Mouse (Mus musculus): Measurements from ENCODE around the gene Rpl18a. TPM values are rescaled to one million over a fixed set of nuclear protein-coding genes. Genes with fewer than 3 reads are reported as not detected.

Rpl18a gene
- polyA plus RNA-seq, 1 experiment, result 5,695 TPM

DNA sequence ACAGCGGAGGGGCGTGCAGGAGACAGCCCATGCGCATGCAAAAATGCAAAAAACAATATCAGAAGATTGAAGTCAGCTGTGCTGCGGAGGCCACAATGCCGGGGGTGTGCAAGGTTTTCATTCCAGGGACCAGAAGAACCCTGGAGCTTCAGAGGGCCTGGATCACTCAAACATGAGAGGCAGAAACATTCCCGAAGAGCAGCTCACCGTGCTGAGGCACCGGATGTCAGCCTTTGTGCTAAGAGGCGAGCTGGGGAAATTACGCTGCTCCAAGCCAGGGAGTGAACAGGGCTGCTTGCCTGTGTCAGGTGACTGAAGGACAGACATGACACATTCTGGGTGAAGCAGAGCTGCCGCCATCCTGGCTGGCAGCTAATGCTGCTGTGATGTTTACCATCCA lies 16.7 kb downstream of the Rpl18a start:
- no peak overlapping the region for H3K4me3 ChIP-seq
- no peak overlapping the region for H3ac ChIP-seq (ENCODE audit: control insufficient read depth, insufficient read length)
- no peaks in the 10 kb centered on the region for H3K27me3 ChIP-seq (ENCODE audit: control insufficient read depth, insufficient read depth, insufficient read length)
- H3K79me2 ChIP-seq (ENCODE audit: control insufficient read depth, insufficient read depth), result no peaks in the 10 kb centered on the region
- TF ChIP-seq CEBPB (IDR thresholded peaks at IDR 0.05; ENCODE audit: insufficient read depth, poor library complexity, severe bottlenecking), result no peak
- no peak for TF ChIP-seq MAX (IDR thresholded peaks at IDR 0.05; ENCODE audit: low read depth)
- no peak for TF ChIP-seq MYOG (IDR thresholded peaks at IDR 0.05; ENCODE audit: control insufficient read depth in 1 of 3, insufficient read depth in 1 of 3, insufficient read length in 2 of 3, low read depth in 2 of 3)
- no peaks in the 10 kb centered on the region for H3K36me3 ChIP-seq (ENCODE audit: control insufficient read depth, insufficient read depth)
- H3K4me2 ChIP-seq (ENCODE audit: low read depth), result peak overlapping the region; percentile 3

GRCm38 (mm10) chr8:70880126-70880525 lies 17.1 kb downstream of the Rpl18a start:
- no peaks in the 10 kb centered on the region for H3K27me3 ChIP-seq (ENCODE audit: control insufficient read depth, insufficient read depth, insufficient read length)
- H3K36me3 ChIP-seq (ENCODE audit: control insufficient read depth, insufficient read depth), result no peaks in the 10 kb centered on the region
- no peak overlapping the region for H3K4me3 ChIP-seq
- TF ChIP-seq MYOG (IDR thresholded peaks at IDR 0.05; ENCODE audit: control insufficient read depth in 1 of 3, insufficient read depth in 1 of 3, insufficient read length in 2 of 3, low read depth in 2 of 3) (peak in 2 of 3 experiments; percentile 14 to 68), MAX (IDR thresholded peaks at IDR 0.05; ENCODE audit: low read depth) (no peak), E2F4 (IDR thresholded peaks at IDR 0.05; ENCODE audit: insufficient read depth) (no peak), MYOD1 (IDR thresholded peaks at IDR 0.05; ENCODE audit: control insufficient read depth in 1 of 3, insufficient read length in 2 of 3, low read depth in 2 of 3) (peak in 1 of 3 experiments; percentile 37), TCF12 (IDR thresholded peaks at IDR 0.05; ENCODE audit: insufficient read depth, poor library complexity, severe bottlenecking) (no peak), USF1 (IDR thresholded peaks at IDR 0.05; ENCODE audit: low read depth) (no peak), TCF3 (IDR thresholded peaks at IDR 0.05; ENCODE audit: insufficient read length, low read depth) (peak; percentile 19)
- no peak overlapping the region for H3ac ChIP-seq (ENCODE audit: control insufficient read depth, insufficient read length)
- no peaks in the 10 kb centered on the region for H3K79me2 ChIP-seq (ENCODE audit: control insufficient read depth, insufficient read depth)
- peak overlapping the region; percentile 3 for H3K4me2 ChIP-seq (ENCODE audit: low read depth)

- Histone ChIP-seq H3ac (ENCODE audit: control insufficient read depth, insufficient read length) (no peak overlapping the region), H3K4me3 (no peak overlapping the region), H3K79me2 (ENCODE audit: control insufficient read depth, insufficient read depth) (no peaks in the 10 kb centered on the region), H3K27me3 (ENCODE audit: control insufficient read depth, insufficient read depth, insufficient read length) (no peaks in the 10 kb centered on the region), H3K4me2 (ENCODE audit: low read depth) (no peak overlapping the region), H3K36me3 (ENCODE audit: control insufficient read depth, insufficient read depth) (no peaks in the 10 kb centered on the region)
- TF ChIP-seq POLR2AphosphoS2 (IDR thresholded peaks at IDR 0.05; ENCODE audit: insufficient read length, low read depth), result no peak
- TF ChIP-seq POLR2A (IDR thresholded peaks at IDR 0.05; ENCODE audit: insufficient read length, low read depth), result no peak
- no peak for TF ChIP-seq E2F4 (IDR thresholded peaks at IDR 0.05; ENCODE audit: insufficient read depth)
- TF ChIP-seq TCF12 (IDR thresholded peaks at IDR 0.05; ENCODE audit: insufficient read depth, poor library complexity, severe bottlenecking), result no peak
- TF ChIP-seq REST (IDR thresholded peaks at IDR 0.05; ENCODE audit: insufficient read depth, insufficient read length), result no peak
- no peak for TF ChIP-seq MYOD1 (IDR thresholded peaks at IDR 0.05; ENCODE audit: control insufficient read depth in 1 of 3, insufficient read length in 2 of 3, low read depth in 2 of 3)
- TF ChIP-seq USF1 (IDR thresholded peaks at IDR 0.05; ENCODE audit: low read depth), result no peak
- no peak for TF ChIP-seq CEBPB (IDR thresholded peaks at IDR 0.05; ENCODE audit: insufficient read depth, poor library complexity, severe bottlenecking)
- TF ChIP-seq SRF (IDR thresholded peaks at IDR 0.05; ENCODE audit: control insufficient read depth, insufficient read length, low read depth), result no peak
- TF ChIP-seq MAX (IDR thresholded peaks at IDR 0.05; ENCODE audit: low read depth), result no peak
- TF ChIP-seq TCF3 (IDR thresholded peaks at IDR 0.05; ENCODE audit: insufficient read length, low read depth), result no peak
- no peak for TF ChIP-seq MYOG (IDR thresholded peaks at IDR 0.05; ENCODE audit: control insufficient read depth in 1 of 3, insufficient read depth in 1 of 3, insufficient read length in 2 of 3, low read depth in 2 of 3)
These were observed 17.7 kb downstream of the Rpl18a start for GRCm38 (mm10) chr8:70879500-70879899.

- Histone ChIP-seq H3ac (ENCODE audit: control insufficient read depth, insufficient read length) (no peak overlapping the region), H3K36me3 (ENCODE audit: control insufficient read depth, insufficient read depth) (no peaks in the 10 kb centered on the region), H3K4me2 (ENCODE audit: low read depth) (no peak overlapping the region), H3K4me3 (no peak overlapping the region), H3K79me2 (ENCODE audit: control insufficient read depth, insufficient read depth) (no peaks in the 10 kb centered on the region), H3K27me3 (ENCODE audit: control insufficient read depth, insufficient read depth, insufficient read length) (no peaks in the 10 kb centered on the region)
- no peak for TF ChIP-seq CEBPB (IDR thresholded peaks at IDR 0.05; ENCODE audit: insufficient read depth, poor library complexity, severe bottlenecking)
- peak; percentile 15 for TF ChIP-seq TCF12 (IDR thresholded peaks at IDR 0.05; ENCODE audit: insufficient read depth, poor library complexity, severe bottlenecking)
- no peak for TF ChIP-seq TCF3 (IDR thresholded peaks at IDR 0.05; ENCODE audit: insufficient read length, low read depth)
- peak; percentile 58 to 92 (median 83) for TF ChIP-seq MYOG (IDR thresholded peaks at IDR 0.05; ENCODE audit: control insufficient read depth in 1 of 3, insufficient read depth in 1 of 3, insufficient read length in 2 of 3, low read depth in 2 of 3)
- peak; percentile 18 to 78 (median 61) for TF ChIP-seq MYOD1 (IDR thresholded peaks at IDR 0.05; ENCODE audit: control insufficient read depth in 1 of 3, insufficient read length in 2 of 3, low read depth in 2 of 3)
- no peak for TF ChIP-seq MAX (IDR thresholded peaks at IDR 0.05; ENCODE audit: low read depth)
These were observed 19.0 kb downstream of the Rpl18a start for GRCm38 (mm10) chr8:70878178-70878577.

GRCm38 (mm10) chr8:70876382-70876781 lies 20.8 kb downstream of the Rpl18a start:
- Histone ChIP-seq H3K36me3 (ENCODE audit: control insufficient read depth, insufficient read depth) (no peaks in the 10 kb centered on the region), H3ac (ENCODE audit: control insufficient read depth, insufficient read length) (no peak overlapping the region), H3K79me2 (ENCODE audit: control insufficient read depth, insufficient read depth) (peaks cover 6% of the 10 kb centered on the region), H3K4me3 (no peak overlapping the region), H3K27me3 (ENCODE audit: control insufficient read depth, insufficient read depth, insufficient read length) (no peaks in the 10 kb centered on the region), H3K4me2 (ENCODE audit: low read depth) (no peak overlapping the region)
- no peak for TF ChIP-seq USF1 (IDR thresholded peaks at IDR 0.05; ENCODE audit: low read depth)
